Mouse (Mus musculus): ENCODE data around the gene Zdhhc5. TPM values are rescaled to one million over a fixed set of nuclear protein-coding genes. Genes with fewer than 3 reads are reported as not detected.

Gene Zdhhc5
- total RNA-seq (2022) = 10 to 100 TPM; 58.8 to 72.1 (median 62.7) TPM

DNA sequence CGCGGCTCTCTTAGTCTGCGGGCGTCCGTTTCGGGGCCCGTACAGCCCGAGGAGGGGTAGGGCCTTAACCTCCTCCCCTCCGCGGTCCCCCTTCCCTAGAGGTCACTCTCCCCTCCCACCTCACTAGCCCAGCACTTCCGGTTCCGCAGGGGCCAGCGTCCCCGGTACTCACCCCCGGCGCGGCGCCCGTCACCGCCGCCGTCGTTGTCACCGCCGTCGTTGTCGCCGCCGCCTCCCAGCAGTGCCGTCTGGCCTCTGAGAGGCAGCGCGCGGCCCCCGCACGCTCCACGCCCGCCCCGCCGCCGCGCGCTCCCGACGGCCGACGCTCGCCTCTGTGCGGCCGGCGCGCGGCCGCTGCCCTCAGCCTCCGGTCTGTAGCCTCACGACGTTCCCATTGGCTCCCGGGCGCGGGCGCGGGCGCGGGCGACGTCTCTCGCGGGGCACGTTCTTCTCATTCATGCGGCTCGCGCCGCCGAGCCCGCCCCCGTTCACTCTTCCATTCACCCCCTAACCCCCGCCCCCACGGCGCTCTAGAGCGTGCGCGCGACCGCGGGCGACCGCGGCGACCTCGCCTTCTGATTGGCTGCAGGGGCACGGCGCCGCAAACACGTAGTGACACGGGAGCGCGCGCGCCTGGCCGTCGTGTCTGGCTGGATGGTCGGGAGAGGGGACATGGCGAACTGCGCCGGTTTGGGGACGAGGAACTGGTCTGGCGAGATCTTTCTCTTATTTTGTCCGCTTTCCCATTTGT, at the start of gene Zdhhc5:
Zdhhc5 (minus strand) TSS at position 370 of the 751 bp plus-strand sequence.
- peak; percentile 98 for DNase-seq

- DNase-seq = no peak
Measured at GRCm38 (mm10) chr2:84762818-84763217, 47.8 kb upstream of the Zdhhc5 start.

DNA sequence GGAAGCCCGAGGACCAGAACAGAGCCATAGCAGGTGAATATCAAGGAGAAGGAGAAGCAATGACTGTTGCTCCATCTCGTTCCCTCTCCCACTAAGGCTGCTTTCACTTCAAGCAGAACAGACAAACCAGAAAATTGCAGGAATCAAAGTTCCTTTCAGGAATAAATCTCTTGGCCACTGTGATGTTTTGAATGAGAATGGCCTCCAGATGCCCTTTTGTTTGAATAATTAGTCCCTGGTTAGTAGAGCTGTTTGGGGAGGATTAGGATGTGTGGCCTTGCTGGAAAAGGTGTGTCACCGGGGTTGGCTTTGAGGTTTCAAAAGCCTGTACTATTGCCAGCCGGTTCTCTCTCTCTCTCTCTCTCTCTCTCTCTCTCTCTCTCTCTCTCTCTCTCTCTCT, 47.3 kb upstream of the Zdhhc5 start:
- no peak for DNase-seq

DNA sequence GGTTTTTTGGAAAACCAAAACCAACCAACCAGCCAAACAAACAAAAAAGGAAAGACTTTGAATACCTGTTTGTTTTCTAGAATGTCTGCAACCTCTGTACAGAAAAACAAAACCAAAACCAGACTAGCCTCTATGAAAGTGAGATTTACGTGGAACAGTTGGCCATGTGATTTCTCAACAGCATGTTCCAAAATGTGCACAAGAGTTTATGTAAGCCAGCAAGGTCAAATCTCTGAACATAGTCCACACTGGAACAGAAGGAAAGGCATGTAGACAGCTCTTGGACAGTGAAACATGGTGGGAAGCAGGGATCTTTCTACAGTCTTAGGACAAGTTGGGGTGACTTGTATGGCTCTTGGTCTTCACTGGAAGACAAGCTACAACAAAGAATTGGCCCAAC, 46.9 kb upstream of the Zdhhc5 start:
- DNase-seq = no peak

DNA sequence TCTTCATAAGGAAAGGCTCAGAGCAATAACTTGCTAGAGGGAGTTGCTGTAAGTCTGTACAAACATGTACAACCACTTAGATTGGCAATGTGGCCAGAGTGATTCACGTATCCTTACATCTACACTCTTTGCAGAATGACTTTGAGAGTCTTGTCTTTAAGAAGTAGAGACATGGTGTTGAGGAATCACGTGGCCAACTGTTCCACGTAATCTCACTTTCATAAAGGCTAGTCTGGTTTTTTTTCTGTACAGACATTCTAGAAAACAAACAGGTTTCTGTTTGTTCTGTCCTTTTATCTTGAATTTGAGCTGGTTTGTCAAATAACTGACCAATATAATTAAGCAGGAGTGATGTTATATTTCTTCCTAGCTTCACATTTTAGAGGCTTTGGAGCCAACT, 46.3 kb upstream of the Zdhhc5 start:
- DNase-seq = no peak

DNA sequence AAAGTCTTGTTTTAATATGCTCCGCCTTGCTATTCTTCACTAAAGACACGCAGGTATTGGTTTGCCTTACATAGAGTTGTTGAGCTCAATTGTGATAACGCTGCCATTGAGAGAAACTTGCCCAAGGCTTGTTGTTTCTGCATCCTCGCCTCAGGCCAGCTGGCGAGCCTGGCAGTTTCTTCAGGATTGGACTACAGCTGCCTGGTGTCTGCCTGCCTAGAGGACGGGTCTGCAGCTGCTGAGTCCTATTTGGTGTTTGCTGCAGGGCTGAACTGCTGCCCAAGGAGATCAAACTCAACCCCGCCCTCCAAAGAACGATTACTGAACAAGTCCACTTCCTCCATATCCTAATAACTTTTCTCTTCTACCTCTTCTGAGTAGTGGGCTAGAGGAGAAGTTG, 45.8 kb upstream of the Zdhhc5 start:
- no peak for DNase-seq

DNA sequence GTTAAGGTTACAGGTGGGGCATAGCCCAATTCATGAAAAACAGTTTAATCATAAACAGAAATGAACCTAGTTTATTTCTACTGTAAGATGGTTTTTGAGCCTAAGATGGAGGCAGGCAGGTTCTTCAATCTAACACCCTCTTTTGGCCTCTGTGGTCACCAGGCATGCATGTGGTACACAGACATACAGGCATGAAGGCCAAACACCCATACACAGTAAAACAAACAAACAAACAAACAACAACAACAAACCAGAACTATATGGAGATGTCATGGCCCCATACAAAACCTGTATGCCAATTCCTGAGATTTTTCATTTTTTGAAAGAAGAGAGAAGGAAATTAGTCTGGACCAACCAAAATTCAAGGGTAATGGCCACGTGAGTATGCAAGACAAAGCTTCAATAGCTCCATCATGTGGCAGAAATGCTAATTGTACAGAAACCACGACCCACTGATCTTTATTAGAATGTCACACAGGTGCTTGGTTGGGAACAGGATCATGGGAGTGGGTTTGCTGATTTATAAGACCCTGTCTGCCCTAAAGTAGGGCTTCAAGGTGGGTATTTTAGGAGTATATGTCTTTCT, 43.7 kb upstream of the Zdhhc5 start:
- DNase-seq = no peak

- DNase-seq = no peak
Measured at GRCm38 (mm10) chr2:84757026-84757682, 42.2 kb upstream of the Zdhhc5 start.

DNA sequence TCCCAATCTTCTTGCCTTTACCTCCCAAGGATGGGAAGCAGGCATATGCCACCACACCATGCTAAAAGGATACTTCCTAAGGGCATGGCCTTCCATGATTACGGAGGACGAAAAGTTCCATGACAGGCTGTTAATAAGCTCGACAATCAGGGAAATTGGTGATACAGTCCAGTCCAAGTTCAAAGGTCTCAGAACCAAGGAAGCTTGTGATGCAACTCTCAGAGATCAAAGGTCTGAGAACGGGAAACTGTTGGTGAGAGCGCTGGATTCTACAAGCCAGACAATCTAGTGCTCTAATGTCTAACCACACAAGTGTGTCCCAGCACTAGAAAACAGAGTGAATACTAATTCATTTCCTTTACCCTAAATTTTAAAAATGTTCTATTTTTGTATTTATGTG, 41.3 kb upstream of the Zdhhc5 start:
- DNase-seq = no peak

DNA sequence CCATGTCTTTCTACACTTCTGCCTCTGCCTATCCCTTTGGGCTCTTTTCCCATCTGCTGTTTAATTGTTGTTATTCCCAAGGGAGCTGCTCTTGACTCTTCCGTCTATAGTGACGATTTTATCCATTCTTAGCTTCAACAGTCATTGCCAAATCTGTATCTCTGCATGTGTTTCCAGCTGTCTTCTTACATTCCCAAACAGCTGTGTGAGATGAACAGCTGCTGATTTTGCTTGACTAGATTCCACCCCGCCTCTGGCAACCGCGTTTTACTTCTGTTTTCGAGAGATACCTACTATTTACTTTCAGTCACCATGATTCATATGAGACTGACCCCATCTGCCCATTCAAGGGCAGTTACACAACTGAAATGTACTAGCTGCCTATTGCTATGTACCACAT, 35.1 kb upstream of the Zdhhc5 start:
- DNase-seq = no peak

- DNase-seq = no peak
Measured at GRCm38 (mm10) chr2:84744126-84744525, 29.1 kb upstream of the Zdhhc5 start.

DNA sequence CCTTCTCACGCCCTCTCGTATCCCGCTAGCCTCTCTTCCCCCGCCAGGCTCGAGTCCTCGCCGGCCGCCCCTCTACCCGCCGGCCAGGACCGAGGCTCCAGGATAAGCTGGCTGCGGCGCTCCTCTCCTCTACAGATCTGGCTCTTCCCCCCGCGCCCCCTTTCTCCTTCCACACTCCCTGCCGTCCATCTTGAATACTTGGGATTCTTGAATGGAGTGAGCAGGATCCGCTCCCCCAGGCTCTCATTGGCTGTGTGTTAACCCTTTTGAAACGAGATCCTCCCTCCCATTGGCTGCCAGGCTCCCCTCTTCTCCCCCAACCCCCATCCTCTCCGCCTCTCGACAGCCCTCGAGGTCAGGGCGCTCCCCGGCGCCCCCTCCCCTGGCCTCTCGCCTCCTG, 28.6 kb upstream of the Zdhhc5 start, which contains the start of gene Gm19426:
Gm19426 (minus strand) TSS at position 95 of the 400 bp plus-strand sequence.
- DNase-seq = peak; percentile 58

DNA sequence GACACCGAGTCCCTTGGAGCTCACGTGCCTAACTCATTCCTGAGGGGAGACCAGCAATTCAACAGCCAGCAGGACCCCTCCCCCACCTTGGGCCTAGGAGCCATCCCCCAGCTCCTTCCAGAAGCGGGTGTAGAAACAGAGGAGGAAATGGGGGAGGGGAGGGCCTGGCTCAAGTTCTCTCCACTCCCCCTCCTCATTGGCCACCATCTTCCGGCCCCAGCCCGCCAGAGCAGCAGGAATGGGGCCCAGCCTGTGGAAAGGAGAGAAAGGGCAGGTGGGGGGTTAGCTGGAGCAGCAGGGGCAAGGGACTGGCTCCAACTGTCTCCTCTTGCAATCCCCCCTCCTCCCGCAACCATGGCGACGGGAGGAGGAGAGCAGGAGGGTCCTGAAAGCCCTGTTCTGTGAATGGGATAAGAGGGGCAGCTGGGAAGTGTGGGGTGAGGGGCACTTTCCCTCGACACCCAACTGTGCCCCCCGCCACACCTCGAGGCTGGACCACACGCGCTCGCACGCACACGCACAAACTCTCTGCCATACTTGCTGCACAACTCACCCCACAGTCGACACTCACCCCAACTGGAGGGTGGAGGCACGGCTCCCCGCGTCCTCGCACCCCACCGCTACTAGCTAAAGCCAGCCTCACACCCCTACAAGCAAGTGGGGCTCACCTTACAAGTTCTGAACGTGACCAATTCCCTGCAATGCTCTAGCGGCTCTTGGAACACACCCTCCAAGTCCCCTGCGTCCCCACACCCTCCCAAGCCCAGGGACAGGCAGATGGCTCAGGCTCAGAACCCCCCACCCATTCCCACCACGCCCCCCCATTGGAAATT, 27.7 kb upstream of the Zdhhc5 start:
- no peak for DNase-seq

- no peak for DNase-seq
Measured at GRCm38 (mm10) chr2:84741841-84742450, 27.0 kb upstream of the Zdhhc5 start.

- DNase-seq = no peak
Measured at GRCm38 (mm10) chr2:84740608-84741333, 25.8 kb upstream of the Zdhhc5 start.

- no peak for DNase-seq
Measured at GRCm38 (mm10) chr2:84738271-84738911, 23.4 kb upstream of the Zdhhc5 start.

DNA sequence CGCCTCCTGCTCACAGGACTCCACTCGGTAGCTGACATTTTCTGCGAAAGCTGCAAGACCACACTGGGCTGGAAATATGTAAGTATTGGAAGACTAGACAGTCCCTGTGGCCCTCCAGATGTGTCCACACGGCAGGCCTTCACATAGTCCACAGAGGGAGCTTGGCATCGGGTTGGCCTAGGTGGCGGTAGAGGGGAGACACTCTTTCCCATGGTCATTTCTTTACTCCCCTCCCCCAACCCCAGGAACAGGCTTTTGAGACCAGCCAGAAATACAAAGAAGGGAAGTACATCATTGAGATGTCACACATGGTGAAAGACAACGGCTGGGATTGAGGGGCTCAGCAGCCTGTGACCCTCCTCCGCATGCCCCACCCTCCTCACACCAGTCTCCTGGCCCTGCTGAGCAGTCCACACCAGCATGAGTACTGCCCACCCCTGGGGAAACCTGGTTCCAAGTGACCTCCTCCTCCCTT, 22.5 kb upstream of the Zdhhc5 start:
- DNase-seq = no peak

DNA sequence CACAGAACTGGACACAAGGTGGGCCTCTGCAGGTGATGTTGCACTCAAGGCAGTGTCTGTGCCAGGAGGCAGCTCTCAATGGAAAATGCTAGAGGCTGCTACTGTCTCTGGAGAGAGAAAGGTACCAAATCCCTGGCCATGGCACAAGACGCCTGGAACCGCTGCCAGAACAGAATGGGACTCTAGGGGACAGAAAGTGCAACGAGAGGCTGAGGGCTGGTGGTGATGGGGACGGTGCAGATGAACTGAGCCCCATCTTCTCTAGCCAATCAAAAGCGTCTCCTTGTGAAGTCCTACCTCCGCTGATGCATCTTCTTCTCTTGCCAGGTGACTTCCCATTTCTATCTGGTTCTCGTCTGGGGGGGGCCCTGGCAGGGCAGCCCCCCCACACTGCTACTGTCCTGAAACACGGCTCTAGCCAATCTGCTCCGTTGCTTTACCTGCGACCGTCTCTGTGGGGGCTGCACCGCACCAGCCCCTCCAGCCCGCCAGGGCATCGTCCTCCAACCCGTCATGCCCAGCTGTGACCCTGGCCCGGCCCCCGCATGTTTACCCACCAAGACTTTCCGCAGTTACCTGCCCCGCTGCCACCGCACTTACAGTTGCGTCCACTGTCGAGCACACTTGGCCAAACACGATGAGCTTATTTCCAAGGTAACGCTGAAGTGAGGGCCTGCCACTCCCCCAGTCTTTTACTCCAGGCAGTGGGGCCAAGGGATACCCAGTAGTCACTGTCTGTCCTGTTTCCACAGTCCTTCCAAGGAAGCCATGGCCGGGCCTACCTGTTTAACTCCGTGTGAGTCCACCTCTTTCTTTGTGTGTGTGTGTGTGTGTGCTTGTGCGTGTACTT, 21.6 kb upstream of the Zdhhc5 start:
- DNase-seq = no peak

DNA sequence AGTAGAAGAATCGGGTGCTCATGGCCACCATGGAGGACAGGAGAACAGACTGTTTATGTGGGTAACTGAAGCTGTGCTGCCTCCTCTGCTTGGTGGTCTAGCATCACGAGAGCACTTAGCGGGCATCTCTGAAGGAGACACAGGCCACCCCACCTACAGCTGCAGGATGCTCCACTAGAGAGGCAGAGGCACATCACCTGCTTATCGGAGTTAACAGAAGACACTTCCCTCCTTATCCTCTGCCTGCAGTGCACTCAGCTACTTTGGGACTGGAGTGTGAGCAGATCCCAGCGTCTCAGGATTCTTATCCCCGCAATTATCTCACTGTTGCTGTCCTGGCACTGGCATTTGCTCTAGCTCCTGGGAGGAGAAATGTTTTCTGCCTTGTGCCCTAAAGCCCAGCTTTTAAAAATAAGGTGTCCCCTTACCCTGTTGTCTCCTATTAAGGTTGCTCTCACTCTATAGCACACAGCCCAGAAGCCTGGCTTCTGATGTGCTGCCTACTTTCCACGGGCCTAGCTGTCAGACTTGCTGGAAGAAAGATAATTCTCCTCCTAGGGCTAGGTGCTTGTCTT, 20.5 kb upstream of the Zdhhc5 start:
- DNase-seq = no peak

- no peak for DNase-seq
Measured at GRCm38 (mm10) chr2:84734919-84735318, 19.9 kb upstream of the Zdhhc5 start.

Data from adrenal gland, adult 8-10 months (tissue).